Mouse (Mus musculus) spleen, adult 2 months (tissue): ENCODE data around the gene Iqcb1. TPM values are rescaled to one million over a fixed set of nuclear protein-coding genes. Genes with fewer than 3 reads are reported as not detected.

Experiments
- DNase-seq, 2 experiments: peaks; one replicate each; pipeline versions ENCODE4 v3.0.0 to v3.0.0-alpha.2; 2012 to 2021; ENCODE audit warnings: low spot score in 2 of 2, low read depth in 1 of 2
- H3K27ac ChIP-seq: fragments of 200-500 bp; 2 replicates; pipeline ENCODE4 v1.5.1; 2012; ENCODE audit warnings: low read length, inconsistent platforms; ENCODE audit not compliant: insufficient read depth
- H3K27me3 ChIP-seq: fragments of 200-500 bp; 2 replicates; pipeline ENCODE4 v1.6.1; 2012; ENCODE audit warnings: mild to moderate bottlenecking, moderate library complexity, low read length, inconsistent platforms; ENCODE audit not compliant: control insufficient read depth, insufficient read depth
- H3K36me3 ChIP-seq: fragments of 200-500 bp; 2 replicates; pipeline ENCODE4 v1.6.1; 2012; ENCODE audit warnings: mild to moderate bottlenecking, low read length, inconsistent platforms; ENCODE audit not compliant: control insufficient read depth, insufficient read depth
- H3K4me1 ChIP-seq: fragments of 200-500 bp; 2 replicates; pipeline ENCODE4 v1.6.1; 2011; ENCODE audit warnings: inconsistent platforms; ENCODE audit not compliant: control insufficient read depth, insufficient read depth, insufficient read length
- H3K4me3 ChIP-seq: fragments of 200-500 bp; 2 replicates; pipeline ENCODE4 v1.5.1; 2011; ENCODE audit warnings: mild to moderate bottlenecking, inconsistent platforms; ENCODE audit not compliant: insufficient read depth, insufficient read length; ENCODE audit errors: extremely low read depth
- CTCF ChIP-seq: fragments of 200-500 bp; IDR thresholded peaks from 2 replicates; pipeline ENCODE4 v1.5.1; 2011; ENCODE audit warnings: mild to moderate bottlenecking, inconsistent platforms; ENCODE audit not compliant: insufficient read depth, insufficient read length, insufficient replicate concordance; ENCODE audit errors: extremely low read depth
- POLR2A ChIP-seq: fragments of 200-500 bp; IDR thresholded peaks from 2 replicates; pipeline ENCODE4 v1.6.1; 2011; ENCODE audit warnings: low read depth, low read length, inconsistent platforms
- WGBS: fragments of 180-500 bp; shearing (Covaris S2); methylation state at CpG from one replicate; pipeline ENCODE4 v1.1.7; 2018; 5-methylcytosine and 5-hydroxymethylcytosine counted together
- polyA plus RNA-seq: library from polyadenylated mRNA; depleted of rRNA; stranded (reverse); fragments of >200 nt; gene quantifications from 2 replicates; pipeline ENCODE4 v1.2.3, GENCODE M21; 2012

Iqcb1 gene
- polyA plus RNA-seq, 1 experiment, result 1.1 TPM

DNA sequence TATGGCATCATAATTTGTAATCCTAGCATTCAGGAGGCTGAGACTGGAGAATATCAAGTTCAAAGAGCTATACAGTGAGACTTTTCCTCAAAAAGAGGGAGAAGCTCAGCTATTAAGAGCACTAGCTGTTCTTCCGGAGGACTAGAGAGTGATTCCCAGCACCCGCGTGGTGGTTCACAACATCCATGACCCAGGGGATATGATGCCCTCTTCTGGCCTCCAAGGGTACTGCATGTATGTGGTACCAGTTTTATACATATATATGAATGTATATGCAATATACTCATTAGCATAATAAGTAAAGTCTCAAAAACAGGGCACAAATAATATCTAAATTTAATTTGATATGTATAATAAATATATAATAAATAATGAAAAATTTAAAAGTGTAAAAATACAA, 25.8 kb upstream of the Iqcb1 start:
- H3K4me1 ChIP-seq, result no peaks in the 10 kb centered on the region
- no peaks in the 10 kb centered on the region for H3K27me3 ChIP-seq
- no peak overlapping the region for H3K27ac ChIP-seq
- no peak for DNase-seq
- WGBS, result 92% methylated on average over 3 of the region's 3 CpGs
- H3K4me3 ChIP-seq, result no peak overlapping the region
- no peaks in the 10 kb centered on the region for H3K36me3 ChIP-seq
- TF ChIP-seq POLR2A (no peak), CTCF (no peak)

DNA sequence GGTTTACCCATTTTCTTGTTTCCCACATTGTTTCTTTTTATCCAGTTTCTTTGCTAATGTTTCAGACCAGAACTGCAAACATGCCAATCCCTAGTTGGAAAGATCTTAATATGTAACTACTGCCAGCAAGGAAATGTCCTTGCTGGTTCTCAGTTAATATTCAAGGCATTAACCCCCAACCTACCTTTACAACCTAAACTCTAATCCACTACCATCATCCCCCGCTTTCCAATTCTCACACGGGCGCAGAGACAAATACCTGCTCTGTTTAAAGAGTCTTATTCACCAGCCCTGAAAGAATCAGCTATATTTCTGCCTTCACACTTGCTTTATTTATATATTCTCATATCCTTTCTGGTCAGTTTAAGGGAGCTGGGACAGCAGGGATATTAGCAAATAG, 19.6 kb upstream of the Iqcb1 start:
- no peak for DNase-seq
- H3K4me3 ChIP-seq, result no peak overlapping the region
- TF ChIP-seq CTCF (no peak), POLR2A (no peak)
- H3K27ac ChIP-seq, result no peak overlapping the region
- WGBS, result 90% methylated on average over 3 of the region's 3 CpGs
- no peaks in the 10 kb centered on the region for H3K4me1 ChIP-seq
- no peaks in the 10 kb centered on the region for H3K27me3 ChIP-seq
- no peaks in the 10 kb centered on the region for H3K36me3 ChIP-seq

DNA sequence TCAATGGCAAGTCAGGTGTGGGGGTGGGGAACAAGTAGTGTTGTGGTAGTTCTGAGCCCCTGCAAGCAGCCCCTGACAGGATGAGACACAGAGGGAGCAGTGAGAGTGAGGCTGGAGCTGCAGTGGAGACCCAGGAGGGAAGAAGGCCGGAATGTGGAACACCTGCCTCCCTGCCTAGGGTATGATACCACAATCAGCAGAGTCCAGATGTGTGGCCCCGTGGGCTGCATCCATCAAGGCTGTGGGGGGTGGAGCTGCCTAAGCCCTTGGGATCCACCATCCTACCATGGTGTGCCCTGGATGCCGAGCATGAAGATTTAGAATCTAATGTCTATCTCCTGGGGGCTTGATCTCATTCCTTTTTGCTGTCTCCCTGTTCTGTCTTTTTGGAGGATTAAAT, 14.5 kb upstream of the Iqcb1 start:
- 79% methylated on average over 3 of the region's 3 CpGs for WGBS
- Histone ChIP-seq H3K4me3 (no peak overlapping the region), H3K4me1 (no peaks in the 10 kb centered on the region), H3K27me3 (no peaks in the 10 kb centered on the region), H3K36me3 (no peaks in the 10 kb centered on the region), H3K27ac (no peak overlapping the region)
- TF ChIP-seq CTCF (no peak), POLR2A (no peak)
- DNase-seq, result no peak

DNA sequence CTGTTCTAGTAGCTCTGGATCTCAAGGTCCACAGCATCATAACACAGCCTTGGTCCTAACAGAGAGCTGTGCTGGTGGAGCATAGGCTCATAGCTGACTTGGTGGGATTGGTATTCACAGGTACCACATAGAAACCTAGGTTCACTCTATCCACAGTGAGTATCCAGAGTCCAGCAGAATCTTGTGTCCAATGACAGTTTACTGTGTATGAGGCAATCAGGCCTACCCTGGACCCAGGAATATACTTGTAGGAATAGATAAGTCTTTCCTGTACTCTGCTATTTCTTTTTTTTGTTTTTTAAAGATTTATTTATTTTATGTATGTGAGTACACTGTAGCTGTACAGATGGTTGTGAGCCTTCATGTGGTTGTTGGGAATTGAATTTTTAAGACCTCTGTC, 11.3 kb upstream of the Iqcb1 start:
- no peak overlapping the region for H3K4me3 ChIP-seq
- no peaks in the 10 kb centered on the region for H3K36me3 ChIP-seq
- H3K27me3 ChIP-seq, result no peaks in the 10 kb centered on the region
- no peak for TF ChIP-seq POLR2A
- no peak for TF ChIP-seq CTCF
- H3K4me1 ChIP-seq, result peaks cover 3% of the 10 kb centered on the region; the same call in 1 of the 2 replicates
- no peak overlapping the region for H3K27ac ChIP-seq
- no peak for DNase-seq

DNA sequence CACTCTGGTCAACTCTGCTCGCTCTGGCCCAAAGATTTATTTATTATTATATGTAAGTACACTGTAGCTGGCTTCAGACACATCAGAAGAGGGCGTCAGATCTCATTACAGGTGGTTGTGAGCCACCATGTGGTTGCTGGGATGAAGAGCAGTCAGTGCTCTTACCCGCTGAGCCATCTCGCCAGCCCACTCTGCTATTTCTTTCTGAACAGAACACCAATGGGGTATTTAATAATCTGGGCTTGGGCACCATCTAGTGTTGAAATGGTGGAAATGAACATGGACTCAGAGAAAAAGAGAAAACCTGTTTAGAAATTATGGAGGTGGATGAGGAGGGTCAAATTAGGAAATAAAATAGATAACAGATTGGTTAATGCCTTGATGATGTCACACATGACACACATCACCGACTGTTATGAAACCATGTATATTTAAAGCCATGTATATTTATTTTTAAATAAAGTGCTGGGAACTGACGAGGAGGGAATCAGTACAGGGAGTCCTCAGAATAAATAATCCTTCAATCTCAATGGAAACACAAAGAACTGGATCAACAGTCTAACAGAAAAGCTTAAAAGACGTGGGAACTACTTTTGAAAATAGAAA, 10.8 kb upstream of the Iqcb1 start:
- TF ChIP-seq CTCF (peak; percentile 9; the same call in 1 of the 2 replicates), POLR2A (no peak)
- no peaks in the 10 kb centered on the region for H3K36me3 ChIP-seq
- no peaks in the 10 kb centered on the region for H3K27me3 ChIP-seq
- H3K4me1 ChIP-seq, result peaks cover 3% of the 10 kb centered on the region; the same call in 1 of the 2 replicates
- 23% methylated on average over 7 of the region's 7 CpGs for WGBS
- no peak overlapping the region for H3K27ac ChIP-seq
- DNase-seq, result peak; percentile 68 to 73
- no peak overlapping the region for H3K4me3 ChIP-seq

DNA sequence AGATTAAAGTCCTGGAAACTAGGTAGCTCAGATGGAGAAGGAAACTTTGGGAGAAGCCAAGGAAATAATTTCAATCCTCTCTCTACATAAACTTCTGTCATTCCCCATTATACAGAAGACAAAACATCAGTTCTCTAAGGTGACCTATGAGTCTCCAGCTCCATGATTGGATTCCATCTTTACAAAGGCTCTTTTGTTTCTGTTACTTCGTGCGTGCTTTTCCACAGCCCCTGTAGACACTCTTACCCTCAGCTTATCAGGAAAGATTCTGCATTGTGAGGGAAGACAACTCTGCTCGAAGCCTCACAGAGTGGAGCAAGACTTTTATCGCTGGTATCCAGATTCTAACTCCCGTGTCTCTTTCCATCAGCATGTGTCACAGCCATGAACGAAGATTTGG, 8.2 kb upstream of the Iqcb1 start:
- no peak overlapping the region for H3K4me3 ChIP-seq
- WGBS, result 93% methylated on average over 6 of the region's 6 CpGs
- DNase-seq, result no peak

DNA sequence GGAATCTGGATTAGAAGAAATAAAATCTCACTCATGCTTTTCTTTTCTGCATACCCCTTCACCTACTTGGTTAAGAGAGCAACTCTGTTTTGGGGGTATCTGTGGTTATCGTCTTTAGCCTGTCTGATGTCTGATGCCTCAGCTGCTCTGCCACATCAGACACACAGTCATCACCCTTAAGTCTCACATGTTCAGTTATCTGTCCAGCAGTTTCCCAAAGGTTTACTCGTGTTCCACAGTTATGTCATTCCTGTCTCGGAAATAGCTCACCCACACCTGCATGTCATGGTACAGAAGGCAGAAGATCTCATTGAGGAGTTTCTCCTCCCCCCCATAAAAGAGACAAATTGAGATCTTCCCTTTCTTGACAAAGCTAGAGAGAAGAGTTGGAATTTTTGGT, 7.4 kb upstream of the Iqcb1 start:
- no peak overlapping the region for H3K27ac ChIP-seq
- no peaks in the 10 kb centered on the region for H3K36me3 ChIP-seq
- 76% methylated on average over 3 of the region's 3 CpGs for WGBS
- H3K4me3 ChIP-seq, result no peak overlapping the region
- no peaks in the 10 kb centered on the region for H3K27me3 ChIP-seq
- DNase-seq, result no peak
- TF ChIP-seq CTCF (no peak), POLR2A (no peak)
- H3K4me1 ChIP-seq, result peaks cover 3% of the 10 kb centered on the region; the same call in 1 of the 2 replicates

More for the DNA sequence above, 8.2 kb upstream of the Iqcb1 start:
- Histone ChIP-seq H3K27me3 (no peaks in the 10 kb centered on the region), H3K27ac (no peak overlapping the region), H3K36me3 (no peaks in the 10 kb centered on the region), H3K4me1 (peaks cover 3% of the 10 kb centered on the region; the same call in 1 of the 2 replicates)
- TF ChIP-seq POLR2A (no peak), CTCF (no peak)
